Mouse (Mus musculus) heart, adult 8-10 months (tissue): ENCODE measurements around the gene Khdc3. TPM values are rescaled to one million over a fixed set of nuclear protein-coding genes. Genes with fewer than 3 reads are reported as not detected.
"Not testable (repeated sequence)": the region's sequence is repeated elsewhere in the genome, so short reads cannot be mapped to it uniquely, and the experiment has no call there.

Experiments
- DNase-seq: peaks from one replicate; pipeline ENCODE4 v3.0.0; 2022; ENCODE audit warnings: low spot score
- total RNA-seq, 4 experiments: library from RNA; stranded (reverse); gene quantifications; 2 replicates each; pipeline ENCODE4 v1.2.4; 2022

Gene Khdc3
- total RNA-seq, 4 experiments from 2014 or later, result not detected

- no peak for DNase-seq
Measured at GRCm38 (mm10) chr9:73102181-73102580, 545 bp downstream of the Khdc3 start, which contains the start of gene Gm20509. Gm20509 (plus strand) TSS chr9:73102470.

GRCm38 (mm10) chr9:73103159-73103879 lies 1.7 kb downstream of the Khdc3 start:
- no peak for DNase-seq

- DNase-seq, result no peak
Measured at GRCm38 (mm10) chr9:73103880-73104198, 2.2 kb downstream of the Khdc3 start.

GRCm38 (mm10) chr9:73105141-73105540 lies 3.5 kb downstream of the Khdc3 start:
- no peak for DNase-seq

- no peak for DNase-seq
Measured at GRCm38 (mm10) chr9:73105771-73106170, 4.1 kb downstream of the Khdc3 start.

- peak; percentile 92 for DNase-seq
Measured at GRCm38 (mm10) chr9:73112919-73113906, 11.6 kb downstream of the Khdc3 start, which contains the start of gene Rsl24d1. Rsl24d1 (plus strand) TSS chr9:73113426.

GRCm38 (mm10) chr9:73116704-73117103 lies 15.1 kb downstream of the Khdc3 start:
- not testable (repeated sequence) for DNase-seq

GRCm38 (mm10) chr9:73118012-73118411 lies 16.4 kb downstream of the Khdc3 start:
- DNase-seq, result no peak

- DNase-seq, result no peak
Measured at GRCm38 (mm10) chr9:73121735-73122134, 20.1 kb downstream of the Khdc3 start.

GRCm38 (mm10) chr9:73125043-73125570 lies 23.5 kb downstream of the Khdc3 start:
- DNase-seq, result no peak

- no peak for DNase-seq
Measured at GRCm38 (mm10) chr9:73127457-73127856, 25.8 kb downstream of the Khdc3 start.

- no peak for DNase-seq
Measured at GRCm38 (mm10) chr9:73129875-73130274, 28.2 kb downstream of the Khdc3 start.

GRCm38 (mm10) chr9:73130529-73130928 lies 28.9 kb downstream of the Khdc3 start:
- DNase-seq, result no peak

- DNase-seq, result no peak
Measured at GRCm38 (mm10) chr9:73137341-73137886, 35.8 kb downstream of the Khdc3 start.

Other genes with a start within 250 kb of the Khdc3 start
- 10 to 100 TPM; 12.9 to 16.4 (median 14.2) TPM for gene Pygo1, start 176.2 kb upstream of the Khdc3 start, total RNA-seq
- gene Dyx1c1, start 143.1 kb upstream of the Khdc3 start, total RNA-seq, result under 1 TPM; 0.41 to 0.72 (median 0.56) TPM
- not detected for gene Gm44503, start 143.0 kb upstream of the Khdc3 start, total RNA-seq
- gene Ccpg1os, start 116.5 kb upstream of the Khdc3 start, total RNA-seq, result 1 to 10 TPM; 6.4 to 7.9 (median 7.6) TPM
- gene Ccpg1, start 116.4 kb upstream of the Khdc3 start, total RNA-seq, result 100 to 1,000 TPM in 1 of 4 experiments, 10 to 100 TPM in 3; 88.1 to 113 (median 97.9) TPM
- 1 to 10 TPM; 1.9 to 3.3 (median 2.6) TPM for gene Pigb, start 61.5 kb upstream of the Khdc3 start, total RNA-seq
- gene Rab27a, start 57.0 kb upstream of the Khdc3 start, total RNA-seq, result 1 to 10 TPM; 4.3 to 7.0 (median 5.1) TPM
- gene Gm20509, start 634 bp downstream of the Khdc3 start, total RNA-seq, result not detected
- gene Rsl24d1, start 11.6 kb downstream of the Khdc3 start, total RNA-seq, result 10 to 100 TPM; 47.4 to 55.9 (median 49.5) TPM